Mouse (Mus musculus): Measurements from ENCODE around the gene Mymx. TPM values are rescaled to one million over a fixed set of nuclear protein-coding genes. Genes with fewer than 3 reads are reported as not detected.

The Mymx gene
- total and polyA plus RNA-seq, 3 experiments = not detected

DNA sequence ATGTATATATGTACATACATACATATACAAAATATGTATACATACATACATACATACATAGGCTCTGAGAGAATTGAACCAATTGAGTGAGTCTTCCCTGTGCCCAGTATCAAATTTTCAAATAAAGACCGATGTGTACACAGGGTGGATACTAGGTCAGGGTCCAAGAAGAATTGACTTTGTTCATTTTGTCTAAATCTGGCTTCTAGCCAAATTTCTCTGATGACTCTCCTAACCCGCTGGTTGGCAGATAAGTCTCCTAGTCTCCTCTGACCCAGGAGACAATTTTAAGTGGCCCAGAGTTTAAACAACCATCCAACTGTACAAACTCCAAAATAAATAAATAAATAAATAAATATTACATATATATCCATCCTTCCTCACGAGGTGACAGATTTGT is 3.0 kb downstream of the Mymx start:
- Histone ChIP-seq H3K27ac (no peak overlapping the region), H3K4me3 (no peak overlapping the region), H3K4me1 (ENCODE audit: control insufficient read depth, insufficient read depth, low read length) (peaks cover 17% of the 10 kb centered on the region), H3K79me2 (replicated peaks; ENCODE audit: control insufficient read depth, insufficient read depth, low read length) (no peaks in the 10 kb centered on the region), H3K27me3 (ENCODE audit: control insufficient read depth, insufficient read depth, low read length) (no peaks in the 10 kb centered on the region), H3K9ac (ENCODE audit: low read depth, low read length) (no peak overlapping the region), H3K36me3 (ENCODE audit: control insufficient read depth, insufficient read depth, low read length) (no peaks in the 10 kb centered on the region)
- TF ChIP-seq POLR2A (IDR thresholded peaks at IDR 0.05; ENCODE audit: insufficient read depth, low read depth, low read length) = no peak
- TF ChIP-seq CTCF (IDR thresholded peaks at IDR 0.05) = no peak
- no peak for TF ChIP-seq EP300 (IDR thresholded peaks at IDR 0.05; ENCODE audit: insufficient read depth, low read depth, low read length)
- WGBS = 27% methylated on average over 3 of the region's 3 CpGs
- DNase-seq = no peak
- intact Hi-C loops (cut with DNase I) = loop anchor here (2.0 kb wide), 1 partner anchor 14 kb away; no protein-coding TSS in a partner anchor

DNA sequence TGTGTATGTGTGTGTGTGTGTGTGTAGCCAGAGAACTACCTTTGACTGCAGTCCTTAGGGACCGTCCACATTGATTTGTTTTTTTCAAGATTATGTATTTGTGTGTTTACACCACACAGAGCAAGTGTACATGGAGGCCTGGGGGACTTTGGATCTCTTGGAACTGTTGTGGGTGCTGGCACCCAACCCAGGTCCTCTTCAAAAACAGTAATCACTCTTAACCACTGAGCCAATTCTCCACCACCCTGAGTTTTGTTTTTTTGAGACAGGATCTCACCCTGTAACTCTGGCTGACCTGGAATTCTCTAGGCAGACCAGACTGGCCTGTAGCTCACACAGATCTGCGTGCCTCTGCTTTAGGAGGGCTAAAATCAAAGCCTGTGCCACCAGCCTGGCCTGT is 3.5 kb downstream of the Mymx start:
- no peak for DNase-seq
- intact Hi-C loops (cut with DNase I) = loop anchor here (2.0 kb wide), 1 partner anchor 14 kb away; no protein-coding TSS in a partner anchor
- 90% methylated on average over 2 of the region's 2 CpGs for WGBS
- Histone ChIP-seq H3K36me3 (ENCODE audit: control insufficient read depth, insufficient read depth, low read length) (no peaks in the 10 kb centered on the region), H3K79me2 (replicated peaks; ENCODE audit: control insufficient read depth, insufficient read depth, low read length) (no peaks in the 10 kb centered on the region), H3K4me1 (ENCODE audit: control insufficient read depth, insufficient read depth, low read length) (peaks cover 20% of the 10 kb centered on the region), H3K27me3 (ENCODE audit: control insufficient read depth, insufficient read depth, low read length) (no peaks in the 10 kb centered on the region), H3K27ac (no peak overlapping the region), H3K9ac (ENCODE audit: low read depth, low read length) (no peak overlapping the region), H3K4me3 (no peak overlapping the region)
- TF ChIP-seq POLR2A (IDR thresholded peaks at IDR 0.05; ENCODE audit: insufficient read depth, low read depth, low read length) (no peak), CTCF (IDR thresholded peaks at IDR 0.05) (no peak), EP300 (IDR thresholded peaks at IDR 0.05; ENCODE audit: insufficient read depth, low read depth, low read length) (no peak)

DNA sequence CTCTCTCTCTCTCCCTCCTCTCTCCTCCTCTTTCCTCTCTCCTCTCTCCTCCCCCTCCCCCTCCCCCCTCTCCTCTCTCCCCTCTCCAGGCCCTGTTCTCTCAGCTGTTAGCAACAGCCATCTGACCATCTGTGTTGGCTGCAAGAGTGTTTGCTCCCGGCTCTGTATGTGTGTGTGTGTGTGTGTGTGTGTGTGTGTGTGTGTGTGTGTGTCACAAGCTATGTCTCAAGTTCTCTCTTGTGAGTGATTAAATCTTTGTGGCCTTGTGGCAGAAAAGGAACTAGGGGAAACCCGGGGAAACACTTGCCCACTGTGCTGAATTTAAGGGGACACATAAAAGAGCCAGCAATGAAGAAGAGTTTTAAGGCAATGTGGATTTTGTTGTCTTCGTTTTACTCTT is 4.1 kb downstream of the Mymx start:
- Histone ChIP-seq H3K9ac (ENCODE audit: low read depth, low read length) (no peak overlapping the region), H3K4me3 (no peak overlapping the region), H3K36me3 (ENCODE audit: control insufficient read depth, insufficient read depth, low read length) (no peaks in the 10 kb centered on the region), H3K27ac (no peak overlapping the region), H3K79me2 (replicated peaks; ENCODE audit: control insufficient read depth, insufficient read depth, low read length) (no peaks in the 10 kb centered on the region), H3K27me3 (ENCODE audit: control insufficient read depth, insufficient read depth, low read length) (no peaks in the 10 kb centered on the region), H3K4me1 (ENCODE audit: control insufficient read depth, insufficient read depth, low read length) (peaks cover 24% of the 10 kb centered on the region)
- TF ChIP-seq POLR2A (IDR thresholded peaks at IDR 0.05; ENCODE audit: insufficient read depth, low read depth, low read length) = no peak
- TF ChIP-seq CTCF (IDR thresholded peaks at IDR 0.05) = no peak
- TF ChIP-seq EP300 (IDR thresholded peaks at IDR 0.05; ENCODE audit: insufficient read depth, low read depth, low read length) = no peak
- intact Hi-C loops (cut with DNase I) = loop anchor here (2.0 kb wide), 1 partner anchor 13 kb away; no protein-coding TSS in a partner anchor
- peak in 1 of 2 experiments; percentile 56 for DNase-seq
- WGBS = 40% methylated on average over 3 of the region's 3 CpGs

- no peak overlapping the region for H3K4me3 ChIP-seq
- no peaks in the 10 kb centered on the region for H3K27me3 ChIP-seq (ENCODE audit: control insufficient read depth, insufficient read depth, low read length)
- H3K4me1 ChIP-seq (ENCODE audit: control insufficient read depth, insufficient read depth, low read length) = peaks cover 28% of the 10 kb centered on the region
- peak overlapping the region; percentile 5; the same call in 1 of the 2 replicates for H3K9ac ChIP-seq (ENCODE audit: low read depth, low read length)
- intact Hi-C loops (cut with DNase I) = no loop called here
- DNase-seq = peak; percentile 83 to 88
- H3K27ac ChIP-seq = peak overlapping the region; percentile 60
- no peaks in the 10 kb centered on the region for H3K79me2 ChIP-seq (replicated peaks; ENCODE audit: control insufficient read depth, insufficient read depth, low read length)
- no peaks in the 10 kb centered on the region for H3K36me3 ChIP-seq (ENCODE audit: control insufficient read depth, insufficient read depth, low read length)
- TF ChIP-seq CTCF (IDR thresholded peaks at IDR 0.05) (peak; percentile 90), POLR2A (IDR thresholded peaks at IDR 0.05; ENCODE audit: insufficient read depth, low read depth, low read length) (no peak), EP300 (IDR thresholded peaks at IDR 0.05; ENCODE audit: insufficient read depth, low read depth, low read length) (peak; percentile 34; the same call in 1 of the 2 replicates)
- 22% methylated on average over 11 of the region's 11 CpGs for WGBS
Measured at GRCm38 (mm10) chr17:45596631-45597396, 5.1 kb downstream of the Mymx start.

DNA sequence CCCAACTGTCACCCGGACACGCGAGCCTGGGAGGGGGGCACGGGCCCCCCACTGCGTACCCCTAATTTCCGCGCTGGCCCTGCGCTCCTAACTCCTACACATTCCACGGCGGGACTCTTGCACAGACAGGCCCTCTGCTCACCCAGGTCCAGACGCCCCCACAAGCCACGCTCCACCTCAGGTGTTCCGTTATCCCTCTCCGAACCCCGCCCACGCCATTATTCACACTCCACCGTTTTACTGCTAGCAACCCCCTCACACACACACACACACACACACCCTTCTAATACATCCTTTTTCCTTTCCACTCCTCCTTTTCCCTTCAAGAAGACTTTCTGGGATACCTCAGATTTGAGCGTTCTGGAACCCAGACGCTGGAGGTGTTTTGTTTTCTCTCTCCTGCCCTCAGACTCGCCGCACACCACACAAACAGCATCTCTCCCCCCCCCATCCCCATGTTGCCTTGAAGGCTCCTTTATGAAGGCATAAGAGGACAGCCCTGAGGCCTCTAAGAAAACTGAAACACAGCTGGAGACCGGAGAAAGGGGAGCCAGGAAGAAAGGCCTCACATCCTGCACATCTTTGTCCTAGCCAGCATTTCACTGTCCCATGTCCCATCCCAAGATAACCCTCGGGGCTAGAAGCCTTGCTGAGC is 6.0 kb downstream of the Mymx start:
- H3K79me2 ChIP-seq (replicated peaks; ENCODE audit: control insufficient read depth, insufficient read depth, low read length) = no peaks in the 10 kb centered on the region
- WGBS = 20% methylated on average over 23 of the region's 23 CpGs
- no peaks in the 10 kb centered on the region for H3K36me3 ChIP-seq (ENCODE audit: control insufficient read depth, insufficient read depth, low read length)
- peaks cover 36% of the 10 kb centered on the region for H3K4me1 ChIP-seq (ENCODE audit: control insufficient read depth, insufficient read depth, low read length)
- H3K27me3 ChIP-seq (ENCODE audit: control insufficient read depth, insufficient read depth, low read length) = no peaks in the 10 kb centered on the region
- no peak for TF ChIP-seq EP300 (IDR thresholded peaks at IDR 0.05; ENCODE audit: insufficient read depth, low read depth, low read length)
- TF ChIP-seq POLR2A (IDR thresholded peaks at IDR 0.05; ENCODE audit: insufficient read depth, low read depth, low read length) = no peak
- no peak for TF ChIP-seq CTCF (IDR thresholded peaks at IDR 0.05)
- H3K27ac ChIP-seq = peak overlapping the region; percentile 94
- H3K9ac ChIP-seq (ENCODE audit: low read depth, low read length) = peak overlapping the region; percentile 63
- intact Hi-C loops (cut with DNase I) = no loop called here
- DNase-seq = no peak
- H3K4me3 ChIP-seq = peak overlapping the region; percentile 79
